Mouse (Mus musculus): ENCODE results near the gene Bag6.

DNA sequence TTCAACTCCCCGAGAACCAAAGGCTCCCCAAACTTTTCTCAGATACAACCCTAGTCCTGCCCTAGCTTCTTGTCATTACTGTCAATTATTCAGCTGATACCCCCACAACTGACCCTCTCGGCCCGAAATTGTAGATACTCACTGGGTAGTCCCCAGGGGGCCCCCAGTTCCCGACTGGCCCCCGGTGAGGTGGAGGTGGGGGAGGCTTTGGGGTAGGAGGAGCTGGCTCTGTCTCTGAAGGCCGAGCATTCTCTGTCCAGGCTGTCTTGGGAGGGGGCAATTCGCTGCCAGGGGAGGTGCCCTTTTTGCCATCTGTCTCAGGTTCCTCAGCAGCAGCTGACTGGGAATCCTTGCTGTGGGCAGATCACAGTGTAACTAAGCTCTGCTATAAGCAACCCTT, 24.7 kb downstream of the Bag6 start:
- TF ChIP-seq BHLHE40 (IDR thresholded peaks at IDR 0.05; ENCODE audit: low read depth, low read length), result no peak
- no peak for TF ChIP-seq ZKSCAN1 (IDR thresholded peaks at IDR 0.05; ENCODE audit: borderline replicate concordance, low read depth, low read length)
- no peak for TF ChIP-seq ZMIZ1 (IDR thresholded peaks at IDR 0.05; ENCODE audit: low read depth, low read length)
- no peak for TF ChIP-seq RCOR1 (conservative IDR thresholded peaks at IDR 0.05; ENCODE audit: low read depth, low read length)
- TF ChIP-seq MYC (IDR thresholded peaks at IDR 0.05; ENCODE audit: low read depth, low read length), result no peak
- TF ChIP-seq CTCF (conservative IDR thresholded peaks at IDR 0.05 in 1 of 2, IDR thresholded peaks at IDR 0.05 in 1 of 2; ENCODE audit: low read depth in 2 of 2, low read length in 2 of 2), result no peak
- TF ChIP-seq NRF1 (IDR thresholded peaks at IDR 0.05; ENCODE audit: low read depth, low read length), result no peak
- TF ChIP-seq ELF1 (IDR thresholded peaks at IDR 0.05; ENCODE audit: low read depth, low read length), result no peak
- TF ChIP-seq CHD2 (IDR thresholded peaks at IDR 0.05; ENCODE audit: low read length), result no peak
- TF ChIP-seq HCFC1 (IDR thresholded peaks at IDR 0.05; ENCODE audit: low read depth, low read length), result no peak
- no peak for TF ChIP-seq POLR2AphosphoS2 (IDR thresholded peaks at IDR 0.05; ENCODE audit: low read depth, low read length)
- TF ChIP-seq MXI1 (IDR thresholded peaks at IDR 0.05; ENCODE audit: low read depth, low read length), result no peak
- TF ChIP-seq NELFE (IDR thresholded peaks at IDR 0.05; ENCODE audit: low read depth, low read length), result no peak
- no peak for TF ChIP-seq PAX5 (IDR thresholded peaks at IDR 0.05; ENCODE audit: low read length)
